Mouse (Mus musculus): ENCODE results near the gene Rcc1.
"Not testable (repeated sequence)": the region's sequence is repeated elsewhere in the genome, so short reads cannot be mapped to it uniquely, and the experiment has no call there.

The Rcc1 gene

DNA sequence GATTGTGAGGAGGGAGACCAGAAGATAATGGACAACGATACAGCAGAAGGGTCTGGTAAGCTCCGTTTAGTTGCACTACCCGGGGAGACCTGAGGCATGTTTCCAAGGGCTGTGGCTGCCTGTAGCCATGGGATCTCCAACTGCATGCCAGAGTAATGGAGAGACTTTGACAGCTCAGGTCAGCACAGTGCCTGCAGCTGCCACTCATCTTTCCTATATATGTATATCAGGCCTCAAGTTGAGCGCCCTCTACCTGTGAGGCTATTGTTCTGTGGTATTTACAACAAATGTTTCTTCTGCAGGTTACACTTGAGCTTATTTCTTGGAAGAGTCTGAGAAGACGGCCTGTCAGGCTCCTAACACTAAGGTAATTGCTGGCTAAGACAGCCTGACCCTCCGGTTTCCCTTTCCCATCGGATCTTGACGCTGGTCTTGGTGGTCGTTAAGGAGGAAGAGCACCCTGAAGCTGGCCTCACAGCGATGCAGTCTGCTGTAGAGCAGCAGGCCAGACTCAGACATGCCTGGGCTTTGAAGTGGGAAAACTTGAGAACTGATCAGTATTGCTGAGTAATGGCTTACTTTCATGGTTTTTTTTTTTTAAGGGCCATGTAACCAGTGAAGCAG is 43.4 kb downstream of the Rcc1 start:
- peak; percentile 83 for DNase-seq

DNA sequence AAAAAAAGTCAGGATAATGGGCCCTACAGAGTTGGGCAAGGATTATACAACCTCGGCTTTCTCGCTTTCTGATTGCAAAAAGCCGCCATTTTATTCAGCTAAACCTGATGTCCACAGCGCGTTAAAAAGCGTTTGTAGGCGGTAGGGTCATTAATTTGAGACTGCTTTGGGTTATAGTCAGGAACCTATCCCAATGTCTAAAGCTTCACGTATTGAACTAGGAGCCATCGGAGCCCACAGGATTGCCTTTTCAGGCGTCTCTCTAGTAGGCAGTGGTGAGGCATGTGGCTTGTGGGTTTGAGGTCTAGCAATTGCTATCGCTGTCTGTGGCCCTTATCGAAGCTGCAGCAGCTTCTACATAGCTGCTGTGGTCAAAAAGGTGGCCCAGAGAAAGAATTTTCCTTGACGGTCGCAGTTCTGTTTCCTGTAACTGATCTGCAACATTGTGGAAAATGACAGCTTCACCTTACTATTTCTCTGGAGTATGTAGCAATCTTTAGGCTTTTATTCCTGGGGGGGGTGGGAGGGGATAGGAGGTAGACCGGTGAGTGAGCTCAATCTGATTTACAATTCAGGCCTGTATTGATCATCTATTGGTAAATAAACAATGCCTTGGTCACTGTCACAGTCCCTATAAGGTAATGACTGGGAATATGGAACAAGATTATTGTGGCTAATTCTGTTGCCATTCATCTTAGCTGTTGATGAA is 44.1 kb downstream of the Rcc1 start:
- peak; percentile 21 for DNase-seq

DNA sequence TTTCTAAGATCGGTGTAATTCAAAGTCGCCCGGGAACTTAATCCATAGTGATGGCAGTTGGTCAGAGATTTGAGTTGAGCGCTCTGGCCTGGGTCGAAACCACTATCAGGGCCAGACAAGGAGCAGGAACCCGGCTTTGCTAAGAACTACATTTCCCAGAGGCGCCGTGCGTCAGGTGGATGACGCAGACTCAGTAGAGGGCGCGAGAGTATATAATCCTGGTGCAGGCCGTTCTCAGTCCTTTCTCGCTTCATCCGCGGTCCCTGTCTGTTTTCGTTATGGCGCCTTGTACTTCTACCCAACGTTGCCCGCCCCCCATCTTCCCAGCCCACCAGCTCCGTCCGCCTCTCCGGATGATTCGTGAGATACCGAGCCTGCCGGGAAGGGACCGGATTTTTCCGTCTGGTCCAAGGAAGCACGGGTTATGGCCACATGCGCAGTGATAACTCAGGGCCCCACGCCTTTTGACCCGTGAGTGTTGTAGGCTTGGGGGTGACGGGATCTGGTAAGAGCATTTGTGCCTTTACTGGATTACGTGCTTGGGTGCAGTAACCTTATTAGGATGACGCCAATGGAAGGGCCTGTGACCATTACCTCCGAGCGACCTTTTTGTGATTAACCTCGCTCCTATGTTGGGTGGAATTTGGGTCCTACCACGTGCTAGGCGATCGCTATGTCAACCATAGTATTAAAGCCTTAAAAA is 44.8 kb downstream of the Rcc1 start:
- peak; percentile 92 for DNase-seq

DNA sequence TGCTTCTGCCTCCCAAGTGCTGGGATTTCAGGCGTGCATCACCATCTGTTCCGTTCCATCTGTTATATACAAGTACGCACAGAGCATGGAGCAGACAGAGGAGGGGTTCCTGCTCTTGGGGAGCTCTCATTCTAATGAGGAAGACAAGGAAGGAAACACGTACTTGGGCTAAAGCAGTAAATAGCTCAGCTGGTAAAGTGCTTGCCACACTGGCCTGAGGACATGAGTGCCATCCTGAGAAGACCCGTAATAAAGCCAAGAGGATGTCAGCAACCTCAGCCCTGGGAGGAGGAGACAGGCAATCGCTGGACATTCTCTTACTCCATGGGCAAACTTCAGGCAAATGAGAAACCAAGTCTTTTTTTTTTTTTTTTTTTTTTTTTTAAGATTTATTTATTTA is 47.4 kb downstream of the Rcc1 start:
- no peak for DNase-seq

DNA sequence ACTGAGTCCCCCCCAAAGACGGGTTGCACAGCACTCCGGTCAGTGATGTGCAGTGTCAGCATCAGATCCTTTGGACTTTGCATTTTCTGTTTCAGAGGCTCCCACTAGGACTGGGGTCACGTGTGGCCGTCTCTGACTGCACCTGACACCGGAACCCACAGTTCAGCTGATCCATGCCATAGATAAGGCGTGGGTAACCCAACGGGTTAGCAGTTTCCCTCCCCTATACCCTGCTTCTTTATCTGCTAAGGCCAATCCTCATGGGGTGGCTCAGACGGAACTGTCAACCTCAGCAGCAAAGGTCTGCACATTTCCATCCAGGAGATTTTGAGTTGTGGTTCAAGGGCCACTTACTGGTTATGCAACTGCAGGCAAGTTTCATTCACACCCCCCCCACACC is 48.1 kb downstream of the Rcc1 start:
- no peak for DNase-seq

DNA sequence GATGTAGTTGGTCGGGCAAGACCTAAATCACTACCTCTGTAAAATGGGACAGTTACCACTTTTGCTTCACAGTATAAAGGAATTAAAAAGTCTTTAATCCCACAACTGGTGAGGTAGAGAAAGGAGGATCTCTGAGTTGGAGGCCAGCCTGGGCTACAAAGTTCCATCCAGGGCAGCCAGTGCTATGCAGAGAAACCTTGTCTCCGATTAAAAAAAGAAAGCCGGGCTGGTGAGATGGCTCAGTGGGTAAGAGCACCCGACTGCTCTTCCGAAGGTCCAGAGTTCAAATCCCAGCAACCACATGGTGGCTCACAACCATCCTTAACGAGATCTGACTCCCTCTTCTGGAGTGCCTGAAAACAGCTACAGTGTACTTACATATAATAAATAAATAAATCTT is 49.9 kb downstream of the Rcc1 start:
- DNase-seq: not testable (repeated sequence)

DNA sequence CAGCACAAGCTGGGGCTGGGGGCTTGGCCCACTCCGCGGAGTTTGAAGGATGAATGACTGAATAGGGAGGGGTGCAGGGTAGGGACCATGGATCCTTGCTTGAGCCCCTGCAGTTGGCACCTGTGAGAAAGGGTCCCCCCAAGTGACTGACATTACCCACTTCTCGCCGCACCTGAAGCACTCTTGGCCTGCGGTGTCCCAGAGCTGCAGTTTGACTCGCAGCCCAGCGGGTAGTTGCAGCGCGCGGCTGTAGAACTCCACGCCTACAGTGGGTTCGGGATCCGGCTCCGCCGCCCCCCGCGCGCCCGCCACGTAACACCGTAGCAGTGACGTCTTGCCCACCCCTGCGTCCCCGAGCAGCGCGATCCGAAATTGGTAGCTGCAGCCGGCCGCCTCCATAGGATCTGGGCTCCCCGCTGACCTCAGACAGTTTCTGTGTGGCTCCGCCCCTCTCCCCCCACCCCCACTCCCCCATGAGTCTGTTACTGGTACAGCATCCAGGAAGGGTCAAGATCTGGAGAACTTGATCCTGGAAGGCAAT is 50.4 kb downstream of the Rcc1 start, which contains the start of gene Rab42:
Rab42 (minus strand) TSS at position 447 of the 541 bp plus-strand sequence.
- DNase-seq: peak; percentile 68

DNA sequence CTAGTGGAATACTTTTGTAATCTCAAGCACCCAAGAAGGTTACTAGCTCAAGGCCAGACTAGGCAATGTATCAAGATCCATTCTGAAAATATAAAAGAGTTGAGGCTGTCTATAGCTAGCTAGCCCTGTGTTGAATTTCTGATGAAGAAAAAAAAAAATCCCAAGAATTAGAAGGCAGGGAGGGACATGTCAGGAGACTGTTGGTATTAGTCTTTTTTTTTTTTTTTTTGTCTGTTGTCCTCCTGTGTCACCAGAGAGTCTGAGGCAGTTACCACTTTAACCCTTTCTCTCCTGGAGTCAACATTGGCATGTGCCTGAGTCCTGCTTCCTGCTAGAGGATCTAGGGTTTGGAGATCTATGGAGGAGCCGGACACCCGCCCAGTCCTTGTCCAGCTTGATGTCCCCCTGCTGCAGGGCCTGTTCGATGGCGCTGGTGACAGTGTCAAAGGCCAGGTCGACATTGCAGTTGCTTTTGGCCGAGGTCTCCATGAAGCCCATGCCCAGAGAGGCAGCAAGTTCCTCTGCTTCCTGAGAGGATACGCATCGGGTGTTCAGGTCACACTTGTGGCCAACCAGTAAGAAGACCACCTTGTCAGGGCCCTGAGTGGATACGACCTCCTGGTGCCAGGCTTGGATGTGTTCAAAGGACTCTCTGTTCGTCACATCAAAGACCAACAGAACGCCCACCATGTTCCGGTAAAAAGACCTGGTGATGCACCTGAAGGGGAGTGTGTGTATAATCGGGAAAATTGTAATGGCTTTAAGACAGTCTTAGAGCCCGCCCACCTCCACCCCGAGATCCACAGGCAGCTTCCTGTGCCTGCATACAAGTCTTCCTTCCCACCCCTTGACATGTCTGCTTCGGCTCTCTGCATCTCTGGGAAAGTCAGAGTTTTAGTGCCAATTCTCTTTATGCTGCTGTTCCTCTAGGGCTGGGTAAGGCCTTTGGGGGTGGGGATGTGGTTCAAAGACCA is 51.2 kb downstream of the Rcc1 start:
- no peak for DNase-seq

DNA sequence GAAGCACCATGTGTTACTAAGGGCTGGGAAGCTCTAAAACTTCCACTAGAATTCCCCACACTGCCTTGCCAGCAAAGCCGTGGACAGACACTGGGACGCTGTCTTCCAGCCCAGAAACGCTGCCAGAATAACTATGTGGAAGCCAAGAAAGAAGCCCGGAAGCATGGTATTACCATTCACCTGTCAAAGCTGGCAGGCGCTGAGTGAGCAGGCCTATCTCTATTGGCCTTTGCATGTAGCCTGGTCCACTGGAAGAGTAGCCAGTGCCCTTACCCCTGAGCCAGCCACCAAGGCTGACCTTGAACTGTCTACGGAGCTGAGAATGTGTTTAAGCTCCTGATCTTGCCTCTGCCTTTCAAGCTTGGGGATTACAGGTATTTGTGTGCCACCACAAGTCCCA is 51.9 kb downstream of the Rcc1 start:
- DNase-seq: no peak

DNA sequence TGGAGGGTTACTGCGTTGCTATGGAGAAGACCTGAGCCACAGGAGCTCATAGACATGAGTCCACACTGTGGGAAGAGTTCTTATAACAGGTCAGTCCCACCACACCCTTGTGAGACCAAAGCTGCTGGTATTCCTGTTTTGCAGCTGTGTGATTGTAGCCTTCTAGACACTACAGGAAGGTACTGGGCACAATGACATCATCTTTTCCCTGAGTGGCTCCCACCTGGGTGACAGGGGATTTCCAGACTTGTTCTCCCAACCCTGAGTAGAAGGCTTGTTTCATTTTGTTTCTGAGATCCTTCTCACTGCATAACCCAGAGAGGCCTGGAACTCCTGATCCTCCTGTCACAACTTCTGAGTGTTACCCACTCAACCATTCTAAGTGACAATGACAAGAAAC is 53.6 kb downstream of the Rcc1 start:
- DNase-seq: no peak

DNA sequence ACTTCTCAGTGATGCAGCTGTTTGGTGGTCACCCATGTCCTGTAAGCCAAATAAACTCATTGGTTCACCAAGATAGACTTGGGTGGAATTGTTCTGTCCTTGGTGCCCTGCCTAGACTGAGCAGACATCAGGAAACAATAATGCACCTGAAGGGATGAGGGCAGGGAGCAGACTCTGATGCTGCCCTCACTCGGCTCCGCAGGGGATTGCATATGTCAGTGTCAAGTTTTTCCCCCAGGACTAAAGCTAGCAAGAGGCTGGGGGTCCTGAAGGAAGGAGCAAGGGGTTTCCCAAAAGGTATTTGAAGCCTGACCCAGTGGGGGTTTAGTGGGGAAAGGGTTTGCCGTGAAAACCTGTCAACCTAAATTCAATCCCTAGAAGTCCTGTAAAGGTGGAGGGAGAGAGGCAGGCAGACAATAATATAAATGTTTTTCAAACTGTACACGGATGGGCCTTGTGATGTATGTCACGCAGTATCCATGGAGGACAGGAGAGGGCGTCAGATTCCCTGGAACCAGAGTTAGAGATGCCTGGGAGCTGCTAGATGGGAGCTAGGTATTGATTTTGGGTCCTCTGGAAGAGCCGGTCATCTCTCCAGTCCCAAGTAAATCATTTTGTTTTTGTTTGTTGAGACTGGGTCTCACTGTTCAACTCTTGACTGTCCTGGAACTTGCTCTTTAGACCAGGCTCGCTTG is 57.6 kb downstream of the Rcc1 start:
- DNase-seq: no peak

DNA sequence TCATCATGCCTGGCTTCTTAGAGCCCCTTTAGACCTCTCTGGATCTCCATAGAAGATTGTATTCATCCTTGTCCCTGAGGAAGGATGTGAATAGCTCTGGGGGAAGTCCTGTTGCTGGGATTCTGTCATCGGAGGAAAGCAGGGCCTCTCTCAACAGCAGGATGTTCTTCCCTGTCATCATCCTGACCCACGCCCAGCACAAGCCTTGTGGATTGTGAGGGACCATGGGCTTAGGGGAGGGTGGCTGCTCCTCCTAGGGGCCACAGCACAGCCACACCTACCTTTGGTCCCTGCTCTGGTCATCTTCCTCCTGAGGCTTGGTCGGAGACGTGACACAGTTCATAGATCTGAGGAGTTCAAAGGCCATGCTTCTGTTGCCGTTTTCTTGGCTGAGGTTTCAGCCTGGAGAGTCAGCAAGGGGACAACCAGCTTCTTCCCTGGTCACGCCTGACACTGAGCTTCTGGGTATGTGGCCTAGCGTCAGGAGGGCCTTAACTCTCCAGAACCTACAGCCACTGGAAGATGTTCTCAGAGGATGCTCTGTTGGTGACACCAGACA is 59.6 kb downstream of the Rcc1 start:
- DNase-seq: no peak

DNA sequence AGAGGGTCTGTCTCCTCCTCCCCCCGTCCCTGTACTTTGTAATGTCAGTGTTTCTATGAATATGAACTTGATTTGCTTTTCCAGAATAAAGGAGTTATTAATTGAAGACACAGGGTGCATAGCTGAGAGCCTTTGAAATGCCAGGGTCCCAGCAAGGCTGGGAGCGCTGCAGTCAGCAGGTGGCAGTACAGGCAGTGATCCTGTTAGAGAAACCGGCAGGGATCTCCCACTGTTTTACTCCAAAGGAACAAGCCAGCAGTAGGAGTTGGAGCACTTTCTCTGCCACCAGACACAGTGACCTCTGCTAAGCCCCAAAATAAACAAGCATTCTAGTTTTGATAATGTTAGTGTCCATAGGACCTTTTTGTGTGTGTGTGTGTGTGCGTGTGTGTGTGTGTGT is 60.4 kb downstream of the Rcc1 start:
- no peak for DNase-seq

DNA sequence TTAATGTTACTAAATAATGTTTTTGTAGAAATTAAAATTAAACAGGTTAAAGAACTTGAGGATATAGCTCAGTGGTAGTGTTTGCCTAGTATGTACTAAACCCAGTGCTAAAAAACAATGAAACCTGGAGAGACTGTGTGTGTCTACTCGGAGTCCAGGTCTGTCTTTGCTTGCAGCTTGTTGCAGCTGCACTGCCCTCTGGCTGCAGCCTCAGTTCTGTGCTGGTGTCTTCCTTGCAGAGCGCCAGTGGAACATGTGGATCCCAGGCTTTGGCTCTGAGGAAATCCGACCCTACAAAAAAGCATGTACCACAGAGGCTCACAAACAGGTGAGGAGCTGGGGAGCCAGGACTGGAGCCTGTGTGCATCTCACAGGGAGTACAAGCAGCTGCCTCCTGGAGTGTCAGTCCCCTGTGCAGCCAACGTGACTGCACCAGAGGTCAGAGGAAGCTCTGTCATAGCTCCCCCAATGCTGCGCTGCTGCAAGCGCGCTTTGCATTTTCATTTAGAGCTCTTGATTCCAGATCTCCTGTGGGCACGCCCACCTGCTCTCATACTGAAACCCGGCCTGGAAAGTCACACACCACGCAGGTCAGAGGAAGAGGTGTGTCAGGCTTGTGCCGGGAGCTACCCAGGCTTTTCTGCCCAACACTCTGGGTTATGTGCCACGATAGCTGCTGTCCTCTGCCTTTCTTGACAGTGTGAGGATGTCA is 61.6 kb downstream of the Rcc1 start:
- DNase-seq: no peak

DNA sequence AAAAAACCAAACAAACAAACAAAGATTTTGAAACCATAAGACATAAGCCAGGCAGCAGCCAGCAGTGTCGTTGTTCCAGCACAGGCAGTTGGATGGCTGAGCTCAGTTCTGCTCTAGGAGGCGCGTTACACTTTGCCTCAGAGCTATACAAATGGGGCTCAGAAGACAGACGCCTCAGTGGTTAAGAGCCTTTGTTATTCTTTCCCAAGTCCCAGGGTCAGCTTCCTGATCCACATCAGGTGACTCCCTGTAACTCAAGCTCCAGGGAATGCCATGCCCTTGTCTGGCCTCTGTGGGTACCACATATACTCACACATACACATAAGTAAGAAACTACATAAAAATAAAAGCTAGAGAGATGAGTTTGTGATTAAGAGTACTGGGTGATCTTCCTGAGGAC is 62.3 kb downstream of the Rcc1 start:
- no peak for DNase-seq

DNA sequence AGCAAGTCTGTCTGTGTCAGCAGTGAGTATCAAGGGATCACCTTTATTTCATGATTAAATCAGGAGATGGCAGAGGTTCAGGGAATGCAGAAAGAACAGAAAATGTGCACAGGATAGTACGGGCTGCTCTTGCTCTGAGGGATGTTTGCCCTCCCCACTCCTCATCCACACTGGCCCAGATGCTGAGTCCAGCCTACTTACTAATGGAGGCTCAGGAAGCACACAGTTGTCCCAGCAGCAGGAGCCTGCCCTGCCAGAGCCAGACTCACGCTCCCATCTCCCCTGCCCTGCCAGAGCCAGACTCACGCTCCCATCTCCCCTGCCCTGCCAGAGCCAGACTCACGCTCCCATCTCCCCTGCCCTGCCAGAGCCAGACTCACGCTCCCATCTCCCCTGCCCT is 64.6 kb downstream of the Rcc1 start:
- DNase-seq: not testable (repeated sequence)
